Mouse (Mus musculus): Measurements from ENCODE around the gene Igsf3.
"Not testable (repeated sequence)": the region's sequence is repeated elsewhere in the genome, so short reads cannot be mapped to it uniquely, and the experiment has no call there.

The Igsf3 gene

GRCm38 (mm10) chr3:101401501-101401900, 24.6 kb downstream of the Igsf3 start:
- in situ Hi-C loops (cut with MboI; ENCODE audit: unreplicated experiment in 2 of 2), result no loop called here

- in situ Hi-C loops (cut with MboI; ENCODE audit: unreplicated experiment in 2 of 2), result no loop called here
Measured at GRCm38 (mm10) chr3:101404620-101405415, 27.9 kb downstream of the Igsf3 start.

DNA sequence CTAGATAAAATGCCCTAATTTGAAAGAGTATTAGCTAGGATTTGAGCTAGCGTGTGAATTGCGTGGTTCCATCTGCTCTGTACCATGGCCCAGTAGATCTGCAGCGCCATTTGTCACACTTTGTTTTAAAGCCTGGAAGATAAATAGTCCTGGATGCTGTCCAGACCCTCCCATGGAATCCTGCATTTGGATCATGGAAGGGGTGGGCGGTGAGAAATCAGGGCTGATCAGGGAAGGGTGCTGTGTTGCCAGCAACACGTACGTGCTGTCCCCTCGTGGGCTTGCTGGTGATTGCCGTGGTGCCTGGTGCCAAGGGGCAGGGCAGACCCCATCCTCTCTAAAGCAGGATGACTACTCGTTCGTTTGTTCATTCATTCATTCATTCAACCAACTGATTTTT, 28.6 kb downstream of the Igsf3 start:
- in situ Hi-C loops (cut with MboI; ENCODE audit: unreplicated experiment in 2 of 2), result no loop called here

- in situ Hi-C loops (cut with MboI; ENCODE audit: unreplicated experiment in 2 of 2), result no loop called here
Measured at GRCm38 (mm10) chr3:101406097-101406496, 29.2 kb downstream of the Igsf3 start.

DNA sequence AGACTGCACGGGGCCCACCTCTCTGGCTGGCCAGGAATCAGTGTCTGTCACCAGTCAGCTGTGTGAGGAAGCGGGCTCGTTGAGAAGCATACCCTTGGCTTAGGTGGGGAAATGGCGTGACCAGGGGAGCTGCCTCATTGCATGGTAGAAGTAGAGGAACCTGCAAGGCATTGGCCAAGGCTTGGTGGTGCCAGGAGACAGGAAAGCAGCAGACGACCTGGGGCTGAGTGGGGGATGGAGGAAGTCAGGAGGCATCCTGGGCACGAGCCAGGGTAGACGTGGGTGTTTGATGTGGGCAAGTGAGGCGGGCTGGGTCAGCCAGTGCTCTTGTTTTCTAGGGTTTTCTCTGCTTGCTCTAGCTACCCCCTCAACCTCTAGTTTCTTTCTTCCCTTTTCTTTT, 30.7 kb downstream of the Igsf3 start:
- in situ Hi-C loops (cut with MboI; ENCODE audit: unreplicated experiment in 2 of 2), result no loop called here

DNA sequence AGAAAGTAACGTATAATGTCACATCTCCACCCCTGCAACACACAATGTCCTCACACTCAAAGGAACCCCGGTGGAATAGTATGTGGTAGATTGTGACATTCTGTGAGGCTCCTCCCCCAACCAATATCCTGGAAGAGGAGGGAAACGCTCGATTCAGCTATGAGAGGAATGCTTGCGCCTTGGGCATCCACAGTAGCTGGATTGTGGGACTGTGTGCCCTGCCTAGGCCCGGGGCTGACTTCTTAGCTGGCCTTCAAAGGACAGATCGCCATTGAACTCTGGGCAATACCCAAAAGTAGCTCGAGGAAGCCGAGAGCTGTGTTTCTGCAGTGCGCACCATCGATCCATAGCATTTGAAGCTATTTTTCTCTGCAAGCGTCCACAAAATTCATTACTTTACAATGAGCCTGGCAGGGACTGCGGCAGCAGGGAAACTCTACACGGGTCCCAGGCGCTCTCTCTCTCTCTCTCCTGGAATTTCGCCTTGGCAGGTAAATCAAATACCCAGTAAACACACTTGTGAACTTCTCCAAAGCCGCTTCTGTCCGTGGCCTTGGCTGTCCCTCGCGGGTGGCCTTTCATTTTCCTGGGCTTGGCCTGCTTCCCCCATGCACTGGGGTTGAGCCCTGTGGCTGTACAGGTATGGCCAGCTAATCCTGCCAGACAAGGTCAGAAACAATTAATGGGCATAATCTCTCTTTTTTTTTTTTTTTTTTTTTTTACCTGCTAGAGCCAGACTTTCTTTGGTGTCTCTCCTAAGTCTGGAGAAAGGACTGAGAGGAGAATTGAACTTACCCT, 32.3 kb downstream of the Igsf3 start:
- in situ Hi-C loops (cut with MboI; ENCODE audit: unreplicated experiment in 2 of 2), result no loop called here

DNA sequence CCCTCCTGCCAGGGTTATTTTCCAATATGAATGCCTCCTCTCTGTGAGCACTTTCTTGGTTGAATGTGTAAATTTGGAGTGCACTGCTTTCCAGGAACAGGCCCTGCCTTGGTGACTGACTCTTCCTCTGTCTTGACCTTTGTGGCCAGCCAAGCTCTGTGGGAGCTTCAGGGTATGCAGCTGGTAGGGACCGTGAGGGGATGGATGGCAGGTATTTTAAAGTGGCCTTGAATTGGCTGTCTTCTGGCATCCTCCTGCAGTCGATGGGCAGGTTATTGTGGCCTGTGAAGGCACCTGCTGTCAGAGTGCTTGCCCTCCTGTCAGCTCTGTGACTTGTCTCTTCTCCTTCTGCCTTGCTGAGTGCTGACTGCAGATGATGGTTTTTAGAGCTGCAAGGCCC, 33.3 kb downstream of the Igsf3 start:
- in situ Hi-C loops (cut with MboI; ENCODE audit: unreplicated experiment in 2 of 2), result no loop called here

DNA sequence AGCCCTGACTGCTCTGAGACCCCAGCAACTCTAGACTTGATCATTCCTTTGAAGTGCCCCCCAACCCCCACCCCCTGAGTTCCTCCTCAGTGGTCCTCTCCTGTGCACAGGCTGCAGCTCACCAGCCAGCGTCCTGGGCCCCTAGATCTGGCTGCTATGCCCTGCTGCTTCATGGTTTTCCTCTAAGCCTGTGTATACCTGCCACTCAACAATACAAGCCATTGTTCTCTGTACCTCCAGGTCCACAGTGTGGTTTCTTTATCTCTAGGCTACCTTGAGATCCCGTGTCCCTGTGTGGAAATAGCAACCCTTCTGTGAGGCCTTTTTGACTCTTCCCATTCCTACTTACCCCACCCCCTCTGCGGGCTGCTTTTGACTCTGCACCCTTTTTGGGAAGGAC, 33.9 kb downstream of the Igsf3 start:
- in situ Hi-C loops (cut with MboI; ENCODE audit: unreplicated experiment in 2 of 2), result no loop called here

- in situ Hi-C loops (cut with MboI; ENCODE audit: unreplicated experiment in 2 of 2), result no loop called here
Measured at GRCm38 (mm10) chr3:101411626-101412025, 34.7 kb downstream of the Igsf3 start.

GRCm38 (mm10) chr3:101412115-101412514, 35.2 kb downstream of the Igsf3 start:
- in situ Hi-C loops (cut with MboI; ENCODE audit: unreplicated experiment in 2 of 2), result no loop called here

GRCm38 (mm10) chr3:101413013-101413412, 36.1 kb downstream of the Igsf3 start:
- in situ Hi-C loops (cut with MboI; ENCODE audit: unreplicated experiment in 2 of 2), result not testable (repeated sequence)

DNA sequence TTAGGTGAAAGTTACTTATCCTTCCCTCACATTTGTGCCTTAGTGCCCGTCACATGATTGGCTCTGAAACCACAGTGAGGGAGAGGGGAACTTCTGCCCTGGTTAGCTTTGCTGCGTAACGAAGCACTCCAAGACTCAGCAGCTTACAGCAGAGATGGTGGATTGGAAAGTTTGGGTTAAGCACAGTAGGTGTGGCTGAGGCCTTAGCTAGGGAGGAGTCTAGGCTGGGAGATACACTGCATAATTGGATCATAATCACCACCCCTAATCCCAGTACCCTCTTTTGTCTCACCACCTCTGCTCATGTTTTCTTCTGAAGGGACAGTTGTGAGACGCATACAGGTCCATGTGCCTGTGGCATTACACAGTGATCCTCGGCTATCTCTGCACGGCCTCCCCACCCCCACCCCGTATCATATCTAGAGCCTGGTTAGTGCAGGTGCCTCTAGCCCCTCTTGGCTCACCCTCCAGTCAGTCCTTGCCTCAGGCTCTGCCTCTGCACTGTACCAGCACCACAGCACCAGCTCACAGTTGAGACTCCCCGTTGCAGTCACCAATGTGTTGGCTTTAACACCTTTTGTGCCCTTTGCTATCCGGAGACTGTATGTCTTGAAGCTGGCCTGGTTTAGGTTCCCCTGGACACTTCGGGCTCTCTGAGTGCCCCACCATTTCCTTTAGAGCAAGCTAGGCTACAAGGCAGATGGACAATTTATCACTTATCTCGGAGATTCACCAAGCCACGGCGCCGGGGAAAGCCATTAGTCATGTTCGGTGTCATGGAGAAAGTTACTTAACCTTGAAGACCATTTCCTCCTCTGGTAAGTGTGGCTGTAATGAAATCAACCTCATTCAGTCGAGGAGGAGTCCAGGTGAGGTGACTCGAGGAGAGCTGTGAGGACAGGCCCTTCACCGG, 42.1 kb downstream of the Igsf3 start:
- in situ Hi-C loops (cut with MboI; ENCODE audit: unreplicated experiment in 2 of 2), result no loop called here

DNA sequence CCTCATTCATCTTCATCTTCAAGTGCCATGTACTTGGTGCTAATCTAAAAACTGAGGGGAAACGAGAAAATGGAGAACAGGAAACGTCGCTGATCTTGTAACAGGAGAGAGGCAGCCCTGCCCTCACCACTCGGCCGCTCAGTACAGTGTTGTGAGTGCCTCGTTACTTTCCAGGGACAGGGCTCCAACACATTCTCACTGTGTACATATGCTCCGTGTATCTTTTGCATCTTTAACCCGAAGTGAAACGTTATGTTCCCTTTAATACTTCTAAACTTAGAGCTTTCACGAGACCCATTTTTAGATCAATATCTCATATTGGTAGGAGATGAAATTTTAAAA, 42.7 kb downstream of the Igsf3 start:
- in situ Hi-C loops (cut with MboI; ENCODE audit: unreplicated experiment in 2 of 2), result no loop called here

DNA sequence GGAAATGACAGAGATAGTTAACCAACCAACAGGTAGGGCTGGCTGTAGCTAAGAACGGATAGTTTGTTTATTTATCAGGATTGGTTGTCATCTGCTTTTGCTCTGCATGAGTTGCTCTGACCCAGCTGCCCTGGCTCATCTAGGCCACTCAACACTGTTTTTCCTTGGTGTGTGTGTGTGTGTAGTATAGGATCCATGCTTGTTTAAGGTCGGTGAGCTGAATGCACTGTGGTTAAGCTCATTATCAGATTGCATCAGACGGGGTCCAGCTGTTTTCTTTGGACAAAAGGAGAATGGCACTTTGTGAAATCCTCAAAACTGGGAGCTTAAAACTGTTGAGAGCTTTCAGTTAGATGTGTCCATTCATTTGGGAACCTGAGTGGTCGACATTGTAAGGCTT, 46.3 kb downstream of the Igsf3 start:
- in situ Hi-C loops (cut with MboI; ENCODE audit: unreplicated experiment in 2 of 2), result no loop called here

GRCm38 (mm10) chr3:101424295-101424885, 47.5 kb downstream of the Igsf3 start:
- in situ Hi-C loops (cut with MboI; ENCODE audit: unreplicated experiment in 2 of 2), result no loop called here

GRCm38 (mm10) chr3:101429982-101430754, 53.3 kb downstream of the Igsf3 start:
- in situ Hi-C loops (cut with MboI; ENCODE audit: unreplicated experiment in 2 of 2), result no loop called here

- in situ Hi-C loops (cut with MboI; ENCODE audit: unreplicated experiment in 2 of 2), result no loop called here
Measured at GRCm38 (mm10) chr3:101430755-101431115, 53.9 kb downstream of the Igsf3 start.

GRCm38 (mm10) chr3:101435672-101436071, 58.8 kb downstream of the Igsf3 start:
- in situ Hi-C loops (cut with MboI; ENCODE audit: unreplicated experiment in 2 of 2), result no loop called here

GRCm38 (mm10) chr3:101436469-101436868, 59.6 kb downstream of the Igsf3 start:
- in situ Hi-C loops (cut with MboI; ENCODE audit: unreplicated experiment in 2 of 2), result no loop called here

DNA sequence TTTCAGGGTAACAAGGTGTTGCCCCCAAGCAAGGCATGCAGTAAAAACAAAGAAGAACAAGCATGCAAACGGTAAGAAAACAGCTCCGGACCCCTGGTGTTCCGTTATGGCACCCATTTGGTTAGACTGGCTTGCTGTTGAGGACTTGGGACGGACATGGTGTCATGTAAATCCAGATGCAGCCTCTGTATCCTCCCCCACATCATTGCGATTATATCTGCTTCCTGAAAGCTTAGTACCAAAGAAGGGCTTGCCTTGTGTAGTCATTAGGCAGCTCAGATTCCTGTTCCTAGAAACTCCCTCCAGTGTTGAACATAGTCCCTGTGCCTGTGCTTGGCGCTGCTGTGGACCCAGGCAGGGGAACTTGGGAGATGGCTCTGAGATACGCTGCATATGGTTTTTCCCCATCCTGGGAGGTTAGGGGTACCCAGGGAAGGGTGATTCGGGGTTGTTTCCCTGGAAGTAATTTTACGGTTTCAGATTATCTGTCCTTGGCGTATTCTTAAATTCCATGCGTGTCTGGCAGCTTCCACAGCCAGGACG, 60.2 kb downstream of the Igsf3 start:
- in situ Hi-C loops (cut with MboI; ENCODE audit: unreplicated experiment in 2 of 2), result no loop called here
